Mouse (Mus musculus) heart, embryonic 15.5 days (tissue): ENCODE data around the gene Rgl1. TPM values are rescaled to one million over a fixed set of nuclear protein-coding genes. Genes with fewer than 3 reads are reported as not detected.

ENCODE experiments used
- ATAC-seq: fragments of 200-750 bp; cut with Nextera tagmentation; replicated peaks from 2 replicates; pipeline ENCODE4 v1.8.0; 2017; ENCODE audit warnings: low read depth, moderate TSS enrichment; ENCODE audit not compliant: insufficient number of reproducible peaks, insufficient read depth, low FRiP score
- H3K27ac ChIP-seq: fragments of 300-500 bp; sonication (generic); 2 replicates; pipeline ENCODE4 v1.5.1; 2015; ENCODE audit warnings: mild to moderate bottlenecking, inconsistent platforms
- H3K27me3 ChIP-seq: fragments of 300-500 bp; sonication (generic); 2 replicates; pipeline ENCODE4 v1.6.1; 2015; ENCODE audit warnings: inconsistent platforms
- H3K36me3 ChIP-seq: fragments of 300-500 bp; sonication (generic); 2 replicates; pipeline ENCODE4 v1.6.1; 2015; ENCODE audit warnings: mild to moderate bottlenecking, inconsistent platforms
- H3K4me1 ChIP-seq: fragments of 300-500 bp; sonication (generic); replicated peaks from 2 replicates; pipeline ENCODE4 v1.6.1; 2015; ENCODE audit warnings: inconsistent platforms
- H3K4me2 ChIP-seq: fragments of 300-500 bp; sonication (generic); 2 replicates; pipeline ENCODE4 v1.6.1; 2015; ENCODE audit warnings: inconsistent platforms, mild to moderate bottlenecking, moderate library complexity
- H3K4me3 ChIP-seq: fragments of 300-500 bp; sonication (generic); 2 replicates; pipeline ENCODE4 v1.5.1; 2015; ENCODE audit warnings: mild to moderate bottlenecking, inconsistent platforms
- H3K9ac ChIP-seq: fragments of 300-500 bp; sonication (generic); 2 replicates; pipeline ENCODE4 v1.6.1; 2015; ENCODE audit warnings: mild to moderate bottlenecking, inconsistent platforms
- H3K9me3 ChIP-seq: fragments of 300-500 bp; sonication (generic); replicated peaks from 2 replicates; pipeline ENCODE4 v1.6.1; 2016; ENCODE audit warnings: inconsistent platforms
- WGBS: fragments of 180-500 bp; shearing (Covaris S2); methylation state at CpG from one replicate; pipeline ENCODE4 v1.1.7; 2015; ENCODE audit warnings: mixed read lengths; 5-methylcytosine and 5-hydroxymethylcytosine counted together
- polyA plus RNA-seq: library from polyadenylated mRNA; unstranded; fragments of >200 nt; fragmentation: Nextera tagmentation; extraction: Ambion mirVana; gene quantifications from 2 replicates; pipeline ENCODE4 v1.2.1, GENCODE M21; 2015

The Rgl1 gene
- polyA plus RNA-seq, 1 experiment from 2014 or later = 64.6 TPM

GRCm38 (mm10) chr1:152578108-152578721 lies 187.9 kb downstream of the Rgl1 start:
- WGBS = 63% methylated on average over 19 of the region's 19 CpGs
- Histone ChIP-seq H3K4me1 (peaks cover 74% of the 10 kb centered on the region), H3K4me3 (no peak overlapping the region), H3K36me3 (no peaks in the 10 kb centered on the region), H3K27ac (0 out of 2 replicates have a peak overlapping the region, but pooled peaks have one; percentile 14), H3K9ac (no peak overlapping the region), H3K4me2 (no peak overlapping the region), H3K27me3 (no peaks in the 10 kb centered on the region), H3K9me3 (no peaks in the 10 kb centered on the region)
- ATAC-seq = no peak

DNA sequence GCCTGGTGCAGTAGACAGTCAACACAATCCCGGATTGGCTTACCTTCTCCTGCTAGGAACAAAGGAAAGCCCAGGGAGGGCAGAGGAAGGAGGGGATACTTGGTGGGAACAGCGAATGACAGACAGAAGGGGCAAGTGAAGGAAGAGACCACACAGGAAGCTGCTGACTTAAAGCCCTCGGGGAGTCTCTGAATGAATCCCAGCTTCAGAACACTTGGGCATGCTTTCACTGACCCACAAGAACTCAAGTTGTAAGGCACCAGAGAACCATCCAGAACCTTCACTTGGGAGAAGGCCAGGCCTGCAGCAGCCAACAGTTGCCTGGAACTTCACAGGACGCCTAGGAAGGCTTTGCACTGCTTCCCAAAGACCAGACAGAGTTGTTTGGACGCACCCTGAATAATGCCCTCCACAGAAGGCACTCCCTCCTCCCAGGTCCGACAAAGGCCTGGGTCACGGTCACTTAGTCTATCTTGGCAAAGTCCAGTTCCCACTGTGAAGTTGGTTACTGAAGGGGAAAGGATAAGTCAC lies 189.5 kb downstream of the Rgl1 start:
- no peak overlapping the region for H3K4me3 ChIP-seq
- H3K9ac ChIP-seq = no peak overlapping the region
- no peaks in the 10 kb centered on the region for H3K9me3 ChIP-seq
- H3K36me3 ChIP-seq = no peaks in the 10 kb centered on the region
- ATAC-seq = no peak
- H3K4me2 ChIP-seq = no peak overlapping the region
- H3K27ac ChIP-seq = no peak overlapping the region
- H3K27me3 ChIP-seq = no peaks in the 10 kb centered on the region
- H3K4me1 ChIP-seq = peaks cover 68% of the 10 kb centered on the region
- WGBS = 57% methylated on average over 7 of the region's 7 CpGs

DNA sequence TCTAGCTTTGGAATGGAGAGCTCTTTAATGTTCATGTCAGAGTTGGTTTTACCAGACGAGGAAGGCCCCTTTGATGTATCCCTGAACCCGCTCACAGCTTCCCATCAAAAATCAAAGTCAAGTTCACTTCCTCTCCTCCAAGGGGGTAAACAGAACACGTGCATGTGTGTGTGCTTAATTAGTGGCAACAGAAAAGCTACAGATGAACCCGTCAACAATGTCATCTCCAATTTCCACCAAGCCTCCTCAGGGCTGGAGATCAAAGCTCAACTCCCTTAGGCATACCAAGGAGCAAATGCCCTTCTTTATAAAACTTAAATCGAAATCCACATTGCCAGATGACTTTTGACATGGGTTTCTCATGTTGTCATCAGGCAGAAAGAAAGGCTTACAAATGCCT lies 191.1 kb downstream of the Rgl1 start:
- H3K4me3 ChIP-seq = no peak overlapping the region
- ATAC-seq = no peak
- no peak overlapping the region for H3K27ac ChIP-seq
- no peak overlapping the region for H3K9ac ChIP-seq
- H3K9me3 ChIP-seq = no peaks in the 10 kb centered on the region
- peaks cover 60% of the 10 kb centered on the region for H3K4me1 ChIP-seq
- WGBS = 67% methylated on average over 5 of the region's 5 CpGs
- no peak overlapping the region for H3K4me2 ChIP-seq
- peaks cover 10% of the 10 kb centered on the region; the same call in 1 of the 2 replicates for H3K36me3 ChIP-seq
- H3K27me3 ChIP-seq = no peaks in the 10 kb centered on the region

- Histone ChIP-seq H3K4me2 (no peak overlapping the region), H3K9ac (no peak overlapping the region), H3K9me3 (no peaks in the 10 kb centered on the region), H3K36me3 (peaks cover 10% of the 10 kb centered on the region; the same call in 1 of the 2 replicates), H3K4me1 (peaks cover 59% of the 10 kb centered on the region), H3K4me3 (no peak overlapping the region), H3K27me3 (no peaks in the 10 kb centered on the region), H3K27ac (peak overlapping the region; percentile 35)
- 36% methylated on average over 8 of the region's 8 CpGs for WGBS
- no peak for ATAC-seq
Measured at GRCm38 (mm10) chr1:152573470-152574059, 192.6 kb downstream of the Rgl1 start.

GRCm38 (mm10) chr1:152572755-152573469 lies 193.2 kb downstream of the Rgl1 start:
- Histone ChIP-seq H3K4me1 (peaks cover 54% of the 10 kb centered on the region), H3K36me3 (peaks cover 10% of the 10 kb centered on the region; the same call in 1 of the 2 replicates), H3K9ac (no peak overlapping the region), H3K27ac (peak overlapping the region; percentile 35), H3K4me2 (no peak overlapping the region), H3K4me3 (no peak overlapping the region), H3K9me3 (no peaks in the 10 kb centered on the region), H3K27me3 (no peaks in the 10 kb centered on the region)
- WGBS = 45% methylated on average over 7 of the region's 7 CpGs
- ATAC-seq = no peak

GRCm38 (mm10) chr1:152571340-152571739 lies 194.8 kb downstream of the Rgl1 start:
- Histone ChIP-seq H3K4me3 (no peak overlapping the region), H3K4me1 (peaks cover 43% of the 10 kb centered on the region), H3K4me2 (no peak overlapping the region), H3K27me3 (no peaks in the 10 kb centered on the region), H3K36me3 (peaks cover 10% of the 10 kb centered on the region; the same call in 1 of the 2 replicates), H3K27ac (no peak overlapping the region), H3K9me3 (no peaks in the 10 kb centered on the region), H3K9ac (no peak overlapping the region)
- WGBS = 90% methylated on average over 14 of the region's 14 CpGs
- no peak for ATAC-seq

GRCm38 (mm10) chr1:152570681-152571080 lies 195.5 kb downstream of the Rgl1 start:
- WGBS = 76% methylated on average over 9 of the region's 9 CpGs
- Histone ChIP-seq H3K9me3 (no peaks in the 10 kb centered on the region), H3K36me3 (peaks cover 10% of the 10 kb centered on the region; the same call in 1 of the 2 replicates), H3K4me3 (no peak overlapping the region), H3K27me3 (no peaks in the 10 kb centered on the region), H3K27ac (no peak overlapping the region), H3K9ac (no peak overlapping the region), H3K4me1 (peaks cover 44% of the 10 kb centered on the region), H3K4me2 (no peak overlapping the region)
- ATAC-seq = 0 out of 2 replicates have a peak, but pooled peaks have one; percentile 15

DNA sequence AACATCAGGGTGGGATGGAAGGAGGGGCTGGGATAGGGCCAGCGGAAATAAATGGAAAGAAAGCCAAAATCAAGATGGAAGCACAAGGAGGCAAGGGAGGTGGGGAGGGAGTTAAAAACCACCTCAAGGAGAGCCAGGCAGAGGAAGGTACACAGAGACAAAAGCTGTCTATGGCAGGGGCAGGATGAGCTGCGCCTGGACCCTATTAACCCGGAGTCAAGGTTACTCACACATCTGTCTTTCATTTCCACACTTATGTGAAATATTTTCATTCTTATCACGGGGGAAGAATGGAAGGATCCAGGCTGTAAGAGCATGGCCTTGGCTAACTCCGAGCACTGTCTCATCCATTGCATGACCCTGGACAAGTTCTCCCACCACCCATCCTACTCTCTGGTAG lies 202.9 kb downstream of the Rgl1 start:
- H3K4me2 ChIP-seq = no peak overlapping the region
- H3K9me3 ChIP-seq = no peaks in the 10 kb centered on the region
- 67% methylated on average over 5 of the region's 5 CpGs for WGBS
- H3K4me1 ChIP-seq = peaks cover 34% of the 10 kb centered on the region
- H3K4me3 ChIP-seq = no peak overlapping the region
- ATAC-seq = no peak
- H3K27me3 ChIP-seq = no peaks in the 10 kb centered on the region
- peaks cover 4% of the 10 kb centered on the region; the same call in 1 of the 2 replicates for H3K36me3 ChIP-seq
- H3K27ac ChIP-seq = no peak overlapping the region
- no peak overlapping the region for H3K9ac ChIP-seq

DNA sequence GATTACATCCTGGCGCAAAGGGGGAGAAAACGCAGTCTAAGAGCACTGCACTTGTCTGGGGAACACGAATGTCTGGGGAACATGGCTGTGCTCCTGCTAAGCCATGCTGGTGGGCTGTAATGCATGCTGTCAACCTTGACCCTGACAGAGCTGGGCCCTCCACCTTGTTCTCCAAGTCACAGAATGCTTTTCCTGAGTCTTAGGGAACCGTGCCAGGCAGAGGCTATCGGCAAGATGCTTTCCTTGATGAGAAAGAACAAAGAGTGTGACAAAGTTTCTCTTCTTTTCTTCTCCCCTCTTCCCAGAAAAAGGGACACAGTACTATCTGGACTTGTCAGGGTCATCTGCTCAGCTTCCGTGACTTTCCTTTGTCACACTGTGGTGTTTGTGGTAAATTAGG lies 203.3 kb downstream of the Rgl1 start:
- Histone ChIP-seq H3K9ac (no peak overlapping the region), H3K27ac (no peak overlapping the region), H3K9me3 (no peaks in the 10 kb centered on the region), H3K36me3 (peaks cover 4% of the 10 kb centered on the region; the same call in 1 of the 2 replicates), H3K27me3 (no peaks in the 10 kb centered on the region), H3K4me1 (peaks cover 36% of the 10 kb centered on the region), H3K4me3 (no peak overlapping the region), H3K4me2 (no peak overlapping the region)
- 76% methylated on average over 6 of the region's 6 CpGs for WGBS
- ATAC-seq = no peak

GRCm38 (mm10) chr1:152560477-152560876 lies 205.7 kb downstream of the Rgl1 start:
- Histone ChIP-seq H3K4me1 (peaks cover 53% of the 10 kb centered on the region), H3K4me2 (no peak overlapping the region), H3K27ac (peak overlapping the region; percentile 60), H3K36me3 (peaks cover 4% of the 10 kb centered on the region; the same call in 1 of the 2 replicates), H3K4me3 (no peak overlapping the region), H3K27me3 (no peaks in the 10 kb centered on the region), H3K9me3 (no peaks in the 10 kb centered on the region), H3K9ac (no peak overlapping the region)
- ATAC-seq = no peak
- 64% methylated on average over 5 of the region's 5 CpGs for WGBS

GRCm38 (mm10) chr1:152556576-152557281 lies 209.4 kb downstream of the Rgl1 start:
- peak; percentile 65 for ATAC-seq
- Histone ChIP-seq H3K27ac (peak overlapping the region; percentile 93), H3K36me3 (peaks cover 30% of the 10 kb centered on the region), H3K27me3 (no peaks in the 10 kb centered on the region), H3K4me2 (peak overlapping the region; percentile 29), H3K4me3 (no peak overlapping the region), H3K9me3 (no peaks in the 10 kb centered on the region), H3K9ac (no peak overlapping the region), H3K4me1 (peaks cover 55% of the 10 kb centered on the region)
- 18% methylated on average over 14 of the region's 14 CpGs for WGBS
